Mouse (Mus musculus) stomach, postnatal 0 days (tissue): Measurements from ENCODE around the gene C87436.

Source experiments
- CTCF ChIP-seq: IDR thresholded peaks from 2 replicates; pipeline ENCODE4 v1.5.1; 2016; ENCODE audit warnings: antibody characterized with exemption, low read depth, mild to moderate bottlenecking, moderate library complexity
- EP300 ChIP-seq: optimal IDR thresholded peaks from 2 replicates; pipeline ENCODE3; 2016; ENCODE audit warnings: antibody characterized with exemption

- TF ChIP-seq EP300 (no peak), CTCF (no peak)
Measured at GRCm38 (mm10) chr6:86509194-86509865, 71.2 kb downstream of the C87436 start.
